Mouse (Mus musculus) left cerebral cortex, postnatal 25 days (tissue): Measurements from ENCODE around the gene Lifr. TPM values are rescaled to one million over a fixed set of nuclear protein-coding genes. Genes with fewer than 3 reads are reported as not detected.

Experiments used
- DNase-seq, 2 experiments: peaks; one replicate each; pipeline ENCODE4 v3.0.0; 2022; ENCODE audit warnings: low spot score in 2 of 2, mixed read lengths in 1 of 2
- intact Hi-C: fragments of 180-260 bp; cut with DNase I; formaldehyde crosslinking; loops from one replicate; pipeline ENCODE4 v1.15.1; 2025
- total RNA-seq, 2 experiments: library from RNA; stranded (reverse); gene quantifications; 2 replicates each; pipeline ENCODE4 v1.2.3; 2021

Lifr gene
- total RNA-seq, 2 experiments from 2014 or later, result 43.4 to 48.2 TPM

- intact Hi-C loops, result no loop called here
- DNase-seq, result no peak
These were observed 29.6 kb downstream of the Lifr start for GRCm38 (mm10) chr15:7119930-7120512.

DNA sequence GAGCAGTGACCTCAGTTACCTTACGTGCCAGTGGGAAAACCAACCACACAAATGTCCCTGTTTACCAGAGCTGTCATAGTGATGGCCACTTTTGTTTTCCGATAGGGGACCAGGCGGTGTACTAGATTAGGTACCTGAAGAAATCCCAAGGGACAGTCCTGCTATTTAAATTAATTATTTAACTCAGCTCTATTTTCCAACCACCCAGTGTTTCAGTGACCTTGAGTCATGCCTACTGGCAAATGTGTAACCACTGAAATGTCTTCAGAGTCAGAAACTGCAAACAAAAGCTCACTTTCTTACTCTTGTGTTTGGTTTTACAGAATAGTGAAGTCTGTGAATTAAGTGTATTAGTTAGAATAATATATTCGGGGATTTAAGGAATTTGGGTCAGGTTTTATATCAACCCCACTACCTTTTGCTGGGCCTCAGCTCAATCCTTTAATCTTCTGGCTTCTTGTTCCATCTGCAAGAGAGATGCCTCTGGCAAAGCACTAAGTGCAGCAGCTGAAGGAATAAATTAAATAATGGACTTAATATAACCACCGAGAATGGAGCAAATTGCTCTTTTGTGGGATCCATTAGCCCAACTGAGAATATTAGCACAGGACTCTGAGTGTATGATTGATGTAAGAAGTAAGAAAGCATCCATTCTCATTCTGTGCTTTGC is 33.5 kb downstream of the Lifr start:
- no peak for DNase-seq
- intact Hi-C loops, result no loop called here

DNA sequence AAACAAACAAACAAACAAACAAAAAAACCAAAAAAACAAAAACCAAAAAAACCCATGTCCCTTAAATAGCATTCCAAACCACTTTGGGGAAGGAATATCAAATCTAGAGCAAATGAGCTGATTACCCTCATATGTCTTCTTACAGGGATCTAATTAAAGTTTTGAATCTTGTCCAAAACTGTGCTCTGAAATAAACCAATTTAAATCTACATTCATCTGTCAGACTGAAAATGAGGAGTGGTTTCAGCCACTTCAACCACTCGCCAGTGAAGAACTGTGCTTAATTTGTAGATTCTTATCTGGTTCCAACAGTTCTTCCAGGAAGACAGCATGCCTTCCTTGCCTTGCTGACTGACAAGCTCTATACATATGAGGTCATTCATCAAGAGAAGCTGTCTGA is 35.8 kb downstream of the Lifr start:
- intact Hi-C loops, result loop anchor here (5.0 kb wide), 1 partner anchor 119 kb away; no protein-coding TSS in a partner anchor
- no peak for DNase-seq

- no peak for DNase-seq
- intact Hi-C loops, result loop anchor here (1.0 to 5.0 kb wide), 5 partner anchors 91 to 220 kb away; no protein-coding TSS in a partner anchor
These were observed 38.3 kb downstream of the Lifr start for GRCm38 (mm10) chr15:7128627-7129126.

- peak; percentile 82 to 89 for DNase-seq
- intact Hi-C loops, result loop anchor here (1.0 to 5.0 kb wide), 5 partner anchors 92 to 221 kb away; no protein-coding TSS in a partner anchor
These were observed 38.9 kb downstream of the Lifr start for GRCm38 (mm10) chr15:7129127-7129943.

DNA sequence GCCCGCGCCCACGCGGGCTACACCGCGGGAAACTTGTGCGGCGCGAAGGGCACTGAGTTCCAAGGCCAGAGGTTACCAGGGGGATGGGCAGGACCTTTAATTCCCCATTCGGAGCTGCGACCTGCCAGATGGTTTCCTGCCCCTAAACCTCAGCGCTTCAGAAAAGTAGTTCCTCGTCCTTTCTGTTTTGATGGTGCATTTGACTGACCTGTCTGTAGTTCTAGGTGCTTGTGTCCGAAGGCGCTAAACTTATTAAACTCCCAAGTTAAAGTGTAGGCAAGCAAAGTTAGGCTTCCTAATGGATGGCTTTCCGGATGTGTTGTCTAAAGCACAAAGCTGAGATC is 39.5 kb downstream of the Lifr start:
- intact Hi-C loops, result loop anchor here (1.0 to 5.0 kb wide), 5 partner anchors 93 to 221 kb away; no protein-coding TSS in a partner anchor
- no peak for DNase-seq

GRCm38 (mm10) chr15:7130691-7131225 is 40.3 kb downstream of the Lifr start:
- intact Hi-C loops, result no loop called here
- no peak for DNase-seq

GRCm38 (mm10) chr15:7132741-7133140 is 42.3 kb downstream of the Lifr start:
- intact Hi-C loops, result no loop called here
- DNase-seq, result no peak

DNA sequence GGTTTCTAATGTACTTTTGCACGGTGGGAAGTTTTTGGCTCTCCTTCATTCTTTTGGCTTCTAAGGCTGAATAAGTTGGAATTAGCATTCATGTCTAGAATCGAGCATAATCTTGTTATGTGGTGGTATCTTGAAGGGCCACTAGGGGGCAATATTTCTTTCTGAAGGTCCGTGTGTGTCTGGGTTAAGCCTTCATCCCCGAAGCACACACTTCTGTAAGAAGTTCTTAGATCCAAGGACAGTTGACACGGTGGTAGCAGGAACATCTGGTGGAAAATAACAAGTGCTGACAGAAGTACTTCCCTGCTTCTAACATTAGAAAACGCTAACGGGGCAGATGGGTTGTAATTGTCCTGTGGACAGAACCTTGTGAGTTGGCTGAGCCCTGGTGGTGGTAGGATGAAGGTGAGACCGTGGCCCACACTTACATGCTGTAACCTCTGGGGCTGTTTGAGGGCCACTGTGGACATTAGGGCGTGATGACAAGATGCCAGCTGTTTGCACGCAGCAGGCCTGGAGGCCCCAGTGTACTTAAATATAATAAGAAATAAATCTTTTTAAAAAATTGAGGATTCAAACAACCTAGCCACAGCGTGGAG is 44.1 kb downstream of the Lifr start:
- intact Hi-C loops, result loop anchor here (1.0 kb wide), 1 partner anchor 92 kb away; no protein-coding TSS in a partner anchor
- peak in 1 of 2 experiments; percentile 67 for DNase-seq

DNA sequence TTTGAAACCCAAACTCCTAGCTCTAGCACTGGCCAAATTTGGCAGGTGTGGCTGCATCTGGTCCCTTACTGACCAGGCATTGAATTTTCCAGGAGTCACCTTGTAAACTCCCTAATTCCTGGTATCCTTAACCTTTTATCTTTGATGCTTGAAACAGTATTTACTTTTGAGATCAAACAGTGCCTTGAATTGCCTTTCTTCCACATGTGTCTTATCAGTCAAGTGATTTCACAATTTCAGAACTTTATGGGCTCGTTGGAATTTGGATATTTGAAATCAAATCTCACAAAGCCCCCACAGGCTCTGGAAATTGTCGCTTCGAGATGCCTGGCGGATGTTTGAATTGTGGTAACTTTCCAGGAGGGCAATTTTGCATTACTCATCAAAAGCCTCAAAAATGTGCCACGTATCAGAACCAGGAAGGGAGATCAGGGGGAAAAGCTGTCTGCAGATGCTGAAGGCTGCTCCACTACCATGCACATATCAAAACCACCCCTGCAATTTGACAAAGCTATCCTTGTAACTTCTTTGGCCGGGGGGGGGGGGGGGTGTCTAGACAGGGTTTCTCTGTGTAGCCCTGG is 45.7 kb downstream of the Lifr start:
- DNase-seq, result no peak
- intact Hi-C loops, result no loop called here

- intact Hi-C loops, result no loop called here
- DNase-seq, result no peak
These were observed 46.5 kb downstream of the Lifr start for GRCm38 (mm10) chr15:7136912-7137311.

- intact Hi-C loops, result no loop called here
- DNase-seq, result no peak
These were observed 47.2 kb downstream of the Lifr start for GRCm38 (mm10) chr15:7137607-7138006.

- intact Hi-C loops, result no loop called here
These were observed 48.1 kb downstream of the Lifr start for GRCm38 (mm10) chr15:7138471-7138870.

GRCm38 (mm10) chr15:7140322-7140721 is 49.9 kb downstream of the Lifr start:
- no peak for DNase-seq
- intact Hi-C loops, result no loop called here

More at GRCm38 (mm10) chr15:7138471-7138870, 48.1 kb downstream of the Lifr start:
- no peak for DNase-seq

GRCm38 (mm10) chr15:7141246-7141645 is 50.8 kb downstream of the Lifr start:
- DNase-seq, result no peak
- intact Hi-C loops, result no loop called here

DNA sequence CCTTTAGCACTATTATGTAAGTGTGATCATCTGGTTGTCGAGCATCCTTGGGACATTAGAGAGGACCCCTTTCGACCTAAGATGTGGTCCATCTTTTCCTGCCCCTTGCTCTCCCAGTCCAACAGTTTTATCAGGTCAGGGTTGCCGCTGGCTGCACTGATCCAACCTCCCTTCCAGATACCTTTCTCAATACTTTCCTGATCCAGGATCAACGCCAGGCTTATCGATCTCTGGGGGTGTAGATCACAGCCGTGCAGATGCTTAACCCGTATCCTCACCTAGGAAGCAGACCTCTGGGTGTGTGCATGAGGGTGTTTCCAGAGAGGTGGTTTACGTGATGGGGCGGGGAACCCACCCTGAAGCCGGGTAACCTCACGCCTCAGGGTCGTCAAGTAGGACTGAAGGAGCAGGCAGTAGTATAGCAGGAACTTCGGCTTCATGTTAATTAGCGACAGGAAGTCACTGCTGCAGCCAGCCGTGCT is 53.3 kb downstream of the Lifr start:
- no peak for DNase-seq
- intact Hi-C loops, result no loop called here

GRCm38 (mm10) chr15:7144542-7144941 is 54.1 kb downstream of the Lifr start:
- DNase-seq, result no peak
- intact Hi-C loops, result no loop called here

DNA sequence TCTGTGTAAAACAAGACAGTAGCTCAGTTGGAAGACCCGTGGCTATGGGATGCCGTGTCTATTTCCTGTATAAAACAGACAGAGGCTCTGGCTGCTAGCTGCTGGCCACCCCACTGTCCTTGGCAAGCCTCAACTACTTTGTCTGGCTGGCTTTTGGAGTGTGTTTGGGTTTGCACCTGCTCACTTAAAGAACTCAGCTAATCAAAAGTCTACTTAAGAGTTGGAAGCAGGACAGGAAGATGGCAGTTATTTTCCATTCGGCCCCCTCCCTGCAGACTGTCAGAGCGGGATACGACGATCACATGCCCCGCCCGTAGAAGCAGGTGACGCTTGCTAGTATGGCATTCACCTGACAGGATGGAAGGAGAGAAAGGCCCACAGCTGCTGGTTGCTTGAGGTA is 54.5 kb downstream of the Lifr start:
- DNase-seq, result no peak
- intact Hi-C loops, result no loop called here

DNA sequence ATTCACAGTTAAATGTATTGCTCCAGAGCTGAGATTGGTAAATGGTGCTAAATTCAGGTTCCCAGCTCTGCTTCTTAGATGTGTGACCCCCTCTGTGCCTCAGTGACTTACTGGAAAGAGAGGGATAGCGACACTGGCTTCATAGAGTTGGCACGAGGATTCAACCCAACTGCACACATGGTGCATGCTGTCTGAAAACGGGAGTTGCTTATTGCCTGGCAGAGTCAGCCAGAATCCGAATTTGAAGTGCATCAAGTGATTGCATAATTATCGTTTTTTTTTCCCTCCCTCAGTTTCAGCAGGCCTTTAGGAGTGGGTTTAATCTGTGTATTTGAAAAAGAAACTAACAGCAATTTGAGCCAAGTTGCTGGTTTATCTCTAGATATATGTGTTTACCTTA is 55.1 kb downstream of the Lifr start:
- no peak for DNase-seq
- intact Hi-C loops, result no loop called here
